Mouse (Mus musculus): ENCODE results near the gene Rnf222. TPM values are rescaled to one million over a fixed set of nuclear protein-coding genes. Genes with fewer than 3 reads are reported as not detected.
A peak's percentile ranks its signal among the peaks of the same experiment; 100 is the strongest.

Rnf222 gene
- polyA plus RNA-seq, 1 experiment from 2014 or later: 0.04 TPM

- no peak overlapping the region for H3K9ac ChIP-seq (ENCODE audit: low read length)
- WGBS: 82% methylated on average over 2 of the region's 2 CpGs
- no peak for ATAC-seq (ENCODE audit: low FRiP score)
These were observed 4.5 kb upstream of the Rnf222 start for GRCm38 (mm10) chr11:68883843-68884242.

GRCm38 (mm10) chr11:68884368-68884767 lies 4.0 kb upstream of the Rnf222 start:
- H3K9ac ChIP-seq (ENCODE audit: low read length): no peak overlapping the region
- H3K36me3 ChIP-seq (ENCODE audit: control insufficient read depth, insufficient read depth, low read length): no peaks in the 10 kb centered on the region
- no peak for ATAC-seq (ENCODE audit: low FRiP score)
- H3K27ac ChIP-seq (ENCODE audit: low read depth, low read length): no peak overlapping the region
- no peaks in the 10 kb centered on the region for H3K4me1 ChIP-seq (ENCODE audit: control insufficient read depth, insufficient read depth, low read length)
- no peaks in the 10 kb centered on the region for H3K9me3 ChIP-seq (ENCODE audit: control insufficient read depth, low read length)
- DNase-seq (ENCODE audit: low spot score, missing footprints): peak; percentile 37
- H3K27me3 ChIP-seq (ENCODE audit: control insufficient read depth, insufficient read depth, low read length): no peaks in the 10 kb centered on the region
- H3K4me3 ChIP-seq (ENCODE audit: low read depth, low read length): no peak overlapping the region
- no peak overlapping the region for H3K4me2 ChIP-seq
- 75% methylated on average over 5 of the region's 5 CpGs for WGBS

More at GRCm38 (mm10) chr11:68883843-68884242, 4.5 kb upstream of the Rnf222 start:
- Histone ChIP-seq H3K4me1 (ENCODE audit: control insufficient read depth, insufficient read depth, low read length) (no peaks in the 10 kb centered on the region), H3K4me3 (ENCODE audit: low read depth, low read length) (no peak overlapping the region), H3K27me3 (ENCODE audit: control insufficient read depth, insufficient read depth, low read length) (no peaks in the 10 kb centered on the region), H3K27ac (ENCODE audit: low read depth, low read length) (no peak overlapping the region), H3K9me3 (ENCODE audit: control insufficient read depth, low read length) (no peaks in the 10 kb centered on the region), H3K4me2 (no peak overlapping the region), H3K36me3 (ENCODE audit: control insufficient read depth, insufficient read depth, low read length) (no peaks in the 10 kb centered on the region)
- no peak for DNase-seq (ENCODE audit: low spot score, missing footprints)

- Histone ChIP-seq H3K9me3 (ENCODE audit: control insufficient read depth, low read length) (no peaks in the 10 kb centered on the region), H3K4me2 (no peak overlapping the region), H3K36me3 (ENCODE audit: control insufficient read depth, insufficient read depth, low read length) (no peaks in the 10 kb centered on the region), H3K4me3 (ENCODE audit: low read depth, low read length) (no peak overlapping the region), H3K9ac (ENCODE audit: low read length) (no peak overlapping the region), H3K27me3 (ENCODE audit: control insufficient read depth, insufficient read depth, low read length) (no peaks in the 10 kb centered on the region), H3K27ac (ENCODE audit: low read depth, low read length) (no peak overlapping the region), H3K4me1 (ENCODE audit: control insufficient read depth, insufficient read depth, low read length) (no peaks in the 10 kb centered on the region)
- WGBS: 91% methylated on average over 5 of the region's 5 CpGs
- peak; percentile 80 for DNase-seq (ENCODE audit: low spot score, missing footprints)
- no peak for ATAC-seq (ENCODE audit: low FRiP score)
These were observed 2.3 kb upstream of the Rnf222 start for GRCm38 (mm10) chr11:68886091-68886490.

GRCm38 (mm10) chr11:68888653-68889052 lies 300 bp downstream of the Rnf222 start:
- ATAC-seq (ENCODE audit: low FRiP score) (no peak), DNase-seq (ENCODE audit: low spot score, missing footprints) (peak; percentile 51)
- WGBS: 78% methylated on average over 2 of the region's 2 CpGs
- no peak overlapping the region for H3K4me2 ChIP-seq
- no peak overlapping the region for H3K27ac ChIP-seq (ENCODE audit: low read depth, low read length)
- no peaks in the 10 kb centered on the region for H3K4me1 ChIP-seq (ENCODE audit: control insufficient read depth, insufficient read depth, low read length)
- no peaks in the 10 kb centered on the region for H3K9me3 ChIP-seq (ENCODE audit: control insufficient read depth, low read length)
- no peak overlapping the region for H3K4me3 ChIP-seq (ENCODE audit: low read depth, low read length)
- H3K27me3 ChIP-seq (ENCODE audit: control insufficient read depth, insufficient read depth, low read length): no peaks in the 10 kb centered on the region
- H3K9ac ChIP-seq (ENCODE audit: low read length): no peak overlapping the region
- H3K36me3 ChIP-seq (ENCODE audit: control insufficient read depth, insufficient read depth, low read length): no peaks in the 10 kb centered on the region

- ATAC-seq (ENCODE audit: low FRiP score): no peak
- no peaks in the 10 kb centered on the region for H3K27me3 ChIP-seq (ENCODE audit: control insufficient read depth, insufficient read depth, low read length)
- H3K4me3 ChIP-seq (ENCODE audit: low read depth, low read length): no peak overlapping the region
- WGBS: 66% methylated on average over 2 of the region's 2 CpGs
- no peak overlapping the region for H3K4me2 ChIP-seq
- peak; percentile 10 for DNase-seq (ENCODE audit: low spot score, missing footprints)
- no peaks in the 10 kb centered on the region for H3K36me3 ChIP-seq (ENCODE audit: control insufficient read depth, insufficient read depth, low read length)
- H3K27ac ChIP-seq (ENCODE audit: low read depth, low read length): no peak overlapping the region
- no peak overlapping the region for H3K9ac ChIP-seq (ENCODE audit: low read length)
- no peaks in the 10 kb centered on the region for H3K4me1 ChIP-seq (ENCODE audit: control insufficient read depth, insufficient read depth, low read length)
- no peaks in the 10 kb centered on the region for H3K9me3 ChIP-seq (ENCODE audit: control insufficient read depth, low read length)
These were observed 2.3 kb downstream of the Rnf222 start for GRCm38 (mm10) chr11:68890625-68891024.

GRCm38 (mm10) chr11:68891823-68892222 lies 3.5 kb downstream of the Rnf222 start:
- Histone ChIP-seq H3K9ac (ENCODE audit: low read length) (no peak overlapping the region), H3K27ac (ENCODE audit: low read depth, low read length) (no peak overlapping the region), H3K4me1 (ENCODE audit: control insufficient read depth, insufficient read depth, low read length) (no peaks in the 10 kb centered on the region), H3K36me3 (ENCODE audit: control insufficient read depth, insufficient read depth, low read length) (no peaks in the 10 kb centered on the region), H3K4me3 (ENCODE audit: low read depth, low read length) (no peak overlapping the region), H3K9me3 (ENCODE audit: control insufficient read depth, low read length) (no peaks in the 10 kb centered on the region), H3K4me2 (no peak overlapping the region), H3K27me3 (ENCODE audit: control insufficient read depth, insufficient read depth, low read length) (no peaks in the 10 kb centered on the region)
- DNase-seq (ENCODE audit: low spot score, missing footprints) (peak; percentile 51), ATAC-seq (ENCODE audit: low FRiP score) (no peak)
- 82% methylated on average over 5 of the region's 5 CpGs for WGBS

GRCm38 (mm10) chr11:68892233-68892832 lies 4.0 kb downstream of the Rnf222 start:
- Histone ChIP-seq H3K4me3 (ENCODE audit: low read depth, low read length) (no peak overlapping the region), H3K4me2 (no peak overlapping the region), H3K36me3 (ENCODE audit: control insufficient read depth, insufficient read depth, low read length) (no peaks in the 10 kb centered on the region), H3K9ac (ENCODE audit: low read length) (no peak overlapping the region; the same call in 1 of the 2 replicates), H3K27me3 (ENCODE audit: control insufficient read depth, insufficient read depth, low read length) (no peaks in the 10 kb centered on the region), H3K4me1 (ENCODE audit: control insufficient read depth, insufficient read depth, low read length) (no peaks in the 10 kb centered on the region), H3K9me3 (ENCODE audit: control insufficient read depth, low read length) (no peaks in the 10 kb centered on the region), H3K27ac (ENCODE audit: low read depth, low read length) (no peak overlapping the region)
- ATAC-seq (ENCODE audit: low FRiP score): no peak
- 83% methylated on average over 15 of the region's 15 CpGs for WGBS
- no peak for DNase-seq (ENCODE audit: low spot score, missing footprints)

GRCm38 (mm10) chr11:68893911-68894464 lies 5.6 kb downstream of the Rnf222 start:
- no peak overlapping the region for H3K27ac ChIP-seq (ENCODE audit: low read depth, low read length)
- no peak overlapping the region for H3K4me3 ChIP-seq (ENCODE audit: low read depth, low read length)
- DNase-seq (ENCODE audit: low spot score, missing footprints) (peak; percentile 33), ATAC-seq (ENCODE audit: low FRiP score) (no peak)
- H3K4me2 ChIP-seq: no peak overlapping the region
- no peaks in the 10 kb centered on the region for H3K27me3 ChIP-seq (ENCODE audit: control insufficient read depth, insufficient read depth, low read length)
- no peaks in the 10 kb centered on the region for H3K36me3 ChIP-seq (ENCODE audit: control insufficient read depth, insufficient read depth, low read length)
- no peaks in the 10 kb centered on the region for H3K4me1 ChIP-seq (ENCODE audit: control insufficient read depth, insufficient read depth, low read length)
- WGBS: 75% methylated on average over 12 of the region's 12 CpGs
- no peaks in the 10 kb centered on the region for H3K9me3 ChIP-seq (ENCODE audit: control insufficient read depth, low read length)
- no peak overlapping the region for H3K9ac ChIP-seq (ENCODE audit: low read length)

- DNase-seq (ENCODE audit: low spot score, missing footprints): peak; percentile 67
- H3K9ac ChIP-seq (ENCODE audit: low read length): no peak overlapping the region
- 98% methylated on average over 5 of the region's 5 CpGs for WGBS
These were observed 7.9 kb downstream of the Rnf222 start for GRCm38 (mm10) chr11:68896247-68896646.

More at GRCm38 (mm10) chr11:68896247-68896646, 7.9 kb downstream of the Rnf222 start:
- Histone ChIP-seq H3K36me3 (ENCODE audit: control insufficient read depth, insufficient read depth, low read length) (no peaks in the 10 kb centered on the region), H3K4me3 (ENCODE audit: low read depth, low read length) (no peak overlapping the region), H3K27me3 (ENCODE audit: control insufficient read depth, insufficient read depth, low read length) (no peaks in the 10 kb centered on the region), H3K4me1 (ENCODE audit: control insufficient read depth, insufficient read depth, low read length) (no peaks in the 10 kb centered on the region), H3K9me3 (ENCODE audit: control insufficient read depth, low read length) (no peaks in the 10 kb centered on the region), H3K4me2 (no peak overlapping the region), H3K27ac (ENCODE audit: low read depth, low read length) (no peak overlapping the region)
- no peak for ATAC-seq (ENCODE audit: low FRiP score)

Data from midbrain, embryonic 11.5 days (tissue).